Mouse (Mus musculus): ENCODE results near the gene Phlpp2. TPM values are rescaled to one million over a fixed set of nuclear protein-coding genes. Genes with fewer than 3 reads are reported as not detected.
"Not testable (repeated sequence)": the region's sequence is repeated elsewhere in the genome, so short reads cannot be mapped to it uniquely, and the experiment has no call there.

The Phlpp2 gene
- polyA plus RNA-seq, 1 experiment from 2014 or later = 3.2 TPM

DNA sequence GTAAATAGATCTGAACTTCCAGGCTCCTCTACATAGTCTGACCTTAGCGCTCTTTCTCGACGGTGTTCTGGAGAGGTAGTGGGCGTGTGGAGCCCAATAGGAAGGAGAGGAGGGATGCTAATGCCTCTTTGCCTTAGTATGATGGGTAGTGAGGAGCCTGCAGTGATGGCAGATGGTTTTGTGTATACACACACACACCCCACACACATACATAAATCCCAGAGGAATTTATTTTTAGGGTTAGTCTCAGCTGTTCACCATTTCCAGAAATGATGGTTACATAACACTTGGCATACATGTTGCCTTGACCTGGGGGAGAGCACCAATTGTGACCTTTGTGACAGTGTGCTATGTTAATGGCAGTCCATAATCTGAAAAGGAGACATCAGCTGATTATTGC is 2.8 kb upstream of the Phlpp2 start:
- ATAC-seq (ENCODE audit: insufficient read depth) = no peak
- Histone ChIP-seq H3K36me3 (replicated peaks) (peaks cover 29% of the 10 kb centered on the region), H3K4me1 (replicated peaks) (peaks cover 69% of the 10 kb centered on the region), H3K27ac (replicated peaks) (peak overlapping the region; percentile 98), H3K27me3 (no peaks in the 10 kb centered on the region), H3K9ac (peak overlapping the region; percentile 45), H3K4me2 (peak overlapping the region; percentile 88), H3K4me3 (replicated peaks) (peak overlapping the region; percentile 100), H3K9me3 (replicated peaks) (no peaks in the 10 kb centered on the region)
- WGBS (ENCODE audit: insufficient replicate concordance) = 31% methylated on average over 4 of the region's 4 CpGs

DNA sequence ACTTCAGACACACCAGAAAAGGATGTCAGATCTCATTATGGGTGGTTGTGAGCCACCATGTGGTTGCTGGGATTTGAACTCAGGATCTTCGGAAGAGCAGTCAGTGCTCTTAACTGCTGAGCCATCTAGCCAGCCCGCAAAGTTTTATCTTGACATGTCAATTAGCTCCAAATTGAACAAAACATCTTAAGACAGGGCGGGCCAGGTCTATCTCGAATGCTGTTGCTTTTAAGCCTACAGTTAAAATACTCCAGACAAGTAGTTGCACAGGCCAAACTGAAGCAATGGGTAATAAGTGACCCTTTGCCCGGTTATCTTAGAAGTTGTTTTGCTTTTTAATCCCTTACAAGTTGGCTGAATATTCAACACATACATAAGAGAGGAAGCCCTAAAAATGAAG is 1.7 kb upstream of the Phlpp2 start:
- peak overlapping the region; percentile 98 for H3K27ac ChIP-seq (replicated peaks)
- H3K9me3 ChIP-seq (replicated peaks) = no peaks in the 10 kb centered on the region
- peak overlapping the region; percentile 88 for H3K4me2 ChIP-seq
- no peaks in the 10 kb centered on the region for H3K27me3 ChIP-seq
- peaks cover 18% of the 10 kb centered on the region for H3K36me3 ChIP-seq (replicated peaks)
- H3K4me1 ChIP-seq (replicated peaks) = peaks cover 78% of the 10 kb centered on the region
- H3K9ac ChIP-seq = 0 out of 2 replicates have a peak overlapping the region, but pooled peaks have one; percentile 100
- WGBS (ENCODE audit: insufficient replicate concordance) = 40% methylated on average over 5 of the region's 5 CpGs
- ATAC-seq (ENCODE audit: insufficient read depth) = no peak
- peak overlapping the region; percentile 100 for H3K4me3 ChIP-seq (replicated peaks)

DNA sequence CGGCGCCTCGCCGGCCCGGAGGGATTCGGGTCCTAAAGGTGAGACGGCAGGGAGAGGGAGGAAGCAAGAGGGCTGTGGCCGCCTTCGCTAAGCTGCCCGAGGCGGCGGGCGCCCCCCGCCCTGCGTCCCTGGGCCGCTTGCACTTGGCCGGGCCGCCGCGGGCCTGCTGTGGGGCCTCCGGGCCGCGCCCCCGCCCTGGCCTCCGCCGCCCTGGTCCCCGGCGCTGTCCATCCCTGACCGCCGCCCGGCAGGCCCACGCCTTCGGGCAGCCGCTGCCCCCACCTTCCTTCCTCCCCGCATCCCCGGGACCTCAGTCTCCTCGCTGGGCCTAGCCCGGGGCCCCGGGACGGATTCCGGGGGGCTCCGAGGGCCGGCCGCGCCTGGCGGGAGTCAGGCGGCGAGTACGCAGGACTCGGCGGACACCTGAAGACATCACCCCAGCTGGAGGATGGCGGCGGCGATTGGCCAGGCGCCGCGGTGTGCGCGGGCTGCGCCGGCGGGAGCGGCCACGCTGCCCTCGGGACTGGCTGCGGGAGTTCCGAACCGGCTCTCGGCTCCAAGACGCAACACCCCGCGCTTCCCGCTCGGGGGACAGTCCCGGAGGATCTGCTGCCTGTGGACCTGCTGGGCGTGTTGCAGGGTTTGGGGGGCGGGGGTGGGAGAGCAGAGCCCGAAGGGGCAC is 479 bp downstream of the Phlpp2 start:
- H3K4me2 ChIP-seq = peak overlapping the region; percentile 88
- no peaks in the 10 kb centered on the region for H3K27me3 ChIP-seq
- H3K27ac ChIP-seq (replicated peaks) = peak overlapping the region; percentile 98
- H3K4me3 ChIP-seq (replicated peaks) = peak overlapping the region; percentile 100
- under 1% methylated on average over 68 of the region's 78 CpGs for WGBS (ENCODE audit: insufficient replicate concordance)
- peak overlapping the region; percentile 100 for H3K9ac ChIP-seq
- peaks cover 65% of the 10 kb centered on the region for H3K4me1 ChIP-seq (replicated peaks)
- ATAC-seq (ENCODE audit: insufficient read depth) = peak; percentile 60
- H3K9me3 ChIP-seq (replicated peaks) = no peaks in the 10 kb centered on the region
- peaks cover 20% of the 10 kb centered on the region for H3K36me3 ChIP-seq (replicated peaks)

DNA sequence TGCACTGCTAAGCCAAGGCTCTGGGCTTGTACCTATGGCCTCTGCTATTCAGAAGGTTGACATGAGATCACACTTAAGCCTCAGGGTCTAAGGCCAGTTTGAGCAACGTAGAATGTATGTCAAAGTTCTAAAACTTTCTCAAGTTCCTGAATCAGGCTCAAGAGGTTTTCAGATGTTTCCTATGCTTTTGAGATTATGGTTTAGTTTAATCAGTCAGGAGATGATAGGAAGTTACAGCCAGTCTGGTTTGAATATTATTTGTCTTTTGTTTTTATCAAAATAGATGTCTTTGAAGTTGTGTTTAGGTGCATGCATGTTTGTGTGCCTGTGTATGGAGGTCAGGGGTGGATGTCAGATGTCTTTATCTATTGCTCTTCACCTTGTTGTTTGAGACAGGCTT is 2.7 kb downstream of the Phlpp2 start:
- peak overlapping the region; percentile 52 for H3K4me2 ChIP-seq
- no peak for ATAC-seq (ENCODE audit: insufficient read depth)

DNA sequence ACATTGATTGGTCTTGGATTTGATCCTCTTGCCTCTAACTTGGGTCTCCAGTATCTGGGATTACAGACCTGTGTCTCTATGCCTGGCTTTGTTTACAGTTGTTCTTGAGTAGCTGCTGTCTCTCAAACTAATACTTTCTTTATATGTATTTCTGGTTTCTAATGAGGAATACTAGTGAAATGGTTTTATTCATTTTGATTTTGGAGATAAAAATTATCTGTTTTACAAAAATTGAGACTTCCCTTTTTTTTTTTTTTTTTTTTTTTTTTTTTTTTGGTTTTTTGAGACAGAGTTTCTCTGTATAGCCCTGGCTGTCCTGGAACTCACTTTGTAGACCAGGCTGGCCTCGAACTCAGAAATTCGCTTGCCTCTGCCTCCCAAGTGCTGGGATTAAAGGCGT is 5.5 kb downstream of the Phlpp2 start:
- peaks cover 55% of the 10 kb centered on the region for H3K36me3 ChIP-seq (replicated peaks)
- not testable (repeated sequence) for H3K4me2 ChIP-seq; H3K27ac ChIP-seq (replicated peaks); H3K4me3 ChIP-seq (replicated peaks); H3K9me3 ChIP-seq (replicated peaks); H3K27me3 ChIP-seq; H3K9ac ChIP-seq; ATAC-seq (ENCODE audit: insufficient read depth)
- WGBS (ENCODE audit: insufficient replicate concordance) = 87% methylated on average over 3 of the region's 3 CpGs
- peaks cover 28% of the 10 kb centered on the region for H3K4me1 ChIP-seq (replicated peaks)

More for the DNA sequence above, 2.7 kb downstream of the Phlpp2 start:
- peak overlapping the region; percentile 100 for H3K4me3 ChIP-seq (replicated peaks)
- 24% methylated on average over 1 of the region's 1 CpGs for WGBS (ENCODE audit: insufficient replicate concordance)
- H3K27ac ChIP-seq (replicated peaks) = peak overlapping the region; percentile 65
- peaks cover 49% of the 10 kb centered on the region for H3K4me1 ChIP-seq (replicated peaks)
- H3K9ac ChIP-seq = peak overlapping the region; percentile 42; the same call in 1 of the 2 replicates
- H3K36me3 ChIP-seq (replicated peaks) = peaks cover 27% of the 10 kb centered on the region
- no peaks in the 10 kb centered on the region for H3K9me3 ChIP-seq (replicated peaks)
- H3K27me3 ChIP-seq = no peaks in the 10 kb centered on the region

DNA sequence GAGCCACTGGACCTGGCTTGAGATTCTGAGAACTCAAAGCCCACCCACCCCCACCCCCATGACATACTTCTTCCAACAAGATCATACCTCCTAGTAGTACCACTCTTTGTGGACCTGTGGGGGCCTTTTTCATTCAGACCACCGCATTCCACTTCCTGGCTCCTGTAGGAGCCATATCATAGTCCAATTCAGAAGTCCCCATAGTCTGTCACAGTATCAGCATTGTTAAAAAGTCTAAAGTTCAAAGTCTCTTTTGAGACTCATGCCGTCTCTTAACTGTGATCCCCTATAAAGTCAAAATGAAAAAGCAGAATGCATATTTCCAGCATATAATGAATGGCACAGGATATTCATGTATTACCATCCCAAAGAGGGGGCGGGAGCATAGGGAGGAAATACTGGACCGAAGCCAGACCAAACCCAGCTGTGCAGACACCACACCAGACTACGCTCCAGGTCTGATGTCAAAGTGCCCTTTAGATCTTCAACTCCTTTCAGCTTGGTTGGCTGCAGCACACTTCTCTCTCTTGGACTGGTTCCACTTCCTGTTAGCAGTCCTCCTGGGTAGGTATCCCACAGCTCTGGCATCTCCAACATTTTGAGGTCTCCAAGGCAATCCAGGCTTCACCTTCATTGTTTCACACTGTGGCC is 11.8 kb downstream of the Phlpp2 start:
- peaks cover 76% of the 10 kb centered on the region for H3K36me3 ChIP-seq (replicated peaks)
- H3K27me3 ChIP-seq = no peaks in the 10 kb centered on the region
- H3K4me2 ChIP-seq = no peak overlapping the region
- H3K4me1 ChIP-seq (replicated peaks) = 0 out of 2 replicates have a peak, but pooled peaks cover 6% of the 10 kb centered on the region
- H3K9ac ChIP-seq = no peak overlapping the region
- ATAC-seq (ENCODE audit: insufficient read depth) = no peak
- no peaks in the 10 kb centered on the region for H3K9me3 ChIP-seq (replicated peaks)
- peak overlapping the region; percentile 14; the same call in 1 of the 2 replicates for H3K27ac ChIP-seq (replicated peaks)
- WGBS (ENCODE audit: insufficient replicate concordance) = 86% methylated on average over 5 of the region's 5 CpGs
- no peak overlapping the region for H3K4me3 ChIP-seq (replicated peaks)

DNA sequence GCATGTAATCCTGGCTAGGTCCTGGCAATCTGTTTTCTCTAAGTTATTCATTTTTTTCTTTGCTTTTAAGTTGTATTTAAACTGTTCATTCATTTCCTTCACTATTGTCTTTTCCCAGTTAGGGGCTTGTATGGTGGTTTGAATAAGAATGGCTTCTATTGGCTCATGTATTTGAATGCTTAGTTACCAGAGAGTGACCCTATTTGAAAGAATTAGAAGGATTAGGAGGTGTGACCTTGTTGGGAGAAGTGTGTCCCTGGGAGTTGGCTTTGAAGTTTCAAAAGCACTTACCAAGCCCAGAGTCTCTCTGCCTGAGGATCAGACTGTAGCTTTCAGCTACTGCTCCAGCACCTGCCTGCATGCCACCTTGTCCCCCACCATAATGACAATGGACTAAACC is 17.0 kb downstream of the Phlpp2 start:
- no peak for ATAC-seq (ENCODE audit: insufficient read depth)
- H3K27ac ChIP-seq (replicated peaks) = no peak overlapping the region
- H3K4me1 ChIP-seq (replicated peaks) = peaks cover 4% of the 10 kb centered on the region; the same call in 1 of the 2 replicates
- no peaks in the 10 kb centered on the region for H3K27me3 ChIP-seq
- H3K9me3 ChIP-seq (replicated peaks) = no peaks in the 10 kb centered on the region
- no peak overlapping the region for H3K4me3 ChIP-seq (replicated peaks)
- no peak overlapping the region for H3K4me2 ChIP-seq
- H3K36me3 ChIP-seq (replicated peaks) = peaks cover 65% of the 10 kb centered on the region
- no peak overlapping the region for H3K9ac ChIP-seq

DNA sequence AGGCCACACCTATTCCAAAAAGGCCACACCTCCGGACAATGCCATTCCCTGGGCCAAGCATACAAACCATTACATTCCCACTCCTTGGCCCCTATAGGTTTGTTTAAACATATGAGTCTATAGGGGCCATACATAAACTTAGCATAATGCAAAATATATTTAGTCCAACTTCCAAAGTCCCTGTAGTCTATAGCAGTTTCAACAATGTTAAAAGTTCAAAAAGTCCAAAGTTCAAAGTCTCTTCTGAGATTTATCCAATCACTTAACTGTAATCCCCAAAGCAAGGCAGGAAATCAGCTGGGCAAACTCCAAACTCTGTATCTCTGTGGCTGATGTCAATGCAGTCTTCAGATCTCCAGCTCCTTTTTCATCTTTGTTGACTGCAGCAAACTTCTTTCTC is 20.9 kb downstream of the Phlpp2 start:
- Histone ChIP-seq H3K4me3 (replicated peaks) (no peak overlapping the region), H3K27ac (replicated peaks) (no peak overlapping the region), H3K4me2 (no peak overlapping the region), H3K4me1 (replicated peaks) (peaks cover 16% of the 10 kb centered on the region), H3K9me3 (replicated peaks) (no peaks in the 10 kb centered on the region), H3K36me3 (replicated peaks) (peaks cover 58% of the 10 kb centered on the region), H3K27me3 (no peaks in the 10 kb centered on the region), H3K9ac (no peak overlapping the region)
- ATAC-seq (ENCODE audit: insufficient read depth) = no peak
- 68% methylated on average over 1 of the region's 1 CpGs for WGBS (ENCODE audit: insufficient replicate concordance)

DNA sequence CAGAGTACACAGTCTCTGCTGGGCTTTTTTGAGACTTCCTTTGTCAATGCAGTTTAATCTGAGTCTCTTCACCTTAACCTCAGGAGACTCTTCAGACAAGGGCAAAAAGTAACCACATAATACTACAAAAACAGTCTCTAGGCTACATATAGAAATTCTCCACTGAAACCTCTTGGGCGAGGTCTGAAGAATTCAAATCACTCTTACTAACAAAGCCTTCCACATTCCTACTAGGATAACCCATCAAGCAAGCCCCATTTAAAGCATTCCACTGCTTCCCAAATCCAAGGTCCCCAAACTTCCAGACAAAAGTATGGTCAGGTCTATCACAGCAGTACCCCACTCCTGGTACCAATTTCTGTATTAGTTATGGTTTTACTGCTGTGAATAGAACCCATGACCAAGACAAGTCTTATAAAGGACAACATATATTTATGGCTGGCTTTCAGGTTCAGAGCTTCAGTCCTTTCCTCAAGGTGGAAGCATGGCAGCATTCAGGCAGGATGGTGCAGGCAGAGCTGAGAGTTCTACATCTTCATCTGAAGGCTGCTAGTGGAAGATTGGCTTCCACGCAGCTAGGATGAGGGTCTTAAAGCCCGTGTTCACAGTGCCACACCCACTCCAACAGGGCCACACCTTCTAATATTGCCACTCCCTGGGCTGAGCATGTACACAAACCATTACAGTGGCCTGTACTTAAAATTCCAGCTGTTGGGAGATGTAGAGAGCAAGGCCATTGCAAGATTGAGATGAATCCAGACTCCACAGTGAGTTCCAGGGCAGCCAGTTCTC is 22.6 kb downstream of the Phlpp2 start:
- H3K27me3 ChIP-seq = no peaks in the 10 kb centered on the region
- WGBS (ENCODE audit: insufficient replicate concordance) = 72% methylated on average over 3 of the region's 3 CpGs
- H3K4me2 ChIP-seq = no peak overlapping the region
- no peak overlapping the region for H3K27ac ChIP-seq (replicated peaks)
- peaks cover 62% of the 10 kb centered on the region for H3K36me3 ChIP-seq (replicated peaks)
- peaks cover 16% of the 10 kb centered on the region for H3K4me1 ChIP-seq (replicated peaks)
- no peaks in the 10 kb centered on the region for H3K9me3 ChIP-seq (replicated peaks)
- ATAC-seq (ENCODE audit: insufficient read depth) = 0 out of 2 replicates have a peak, but pooled peaks have one; percentile 15
- H3K4me3 ChIP-seq (replicated peaks) = no peak overlapping the region
- H3K9ac ChIP-seq = no peak overlapping the region

DNA sequence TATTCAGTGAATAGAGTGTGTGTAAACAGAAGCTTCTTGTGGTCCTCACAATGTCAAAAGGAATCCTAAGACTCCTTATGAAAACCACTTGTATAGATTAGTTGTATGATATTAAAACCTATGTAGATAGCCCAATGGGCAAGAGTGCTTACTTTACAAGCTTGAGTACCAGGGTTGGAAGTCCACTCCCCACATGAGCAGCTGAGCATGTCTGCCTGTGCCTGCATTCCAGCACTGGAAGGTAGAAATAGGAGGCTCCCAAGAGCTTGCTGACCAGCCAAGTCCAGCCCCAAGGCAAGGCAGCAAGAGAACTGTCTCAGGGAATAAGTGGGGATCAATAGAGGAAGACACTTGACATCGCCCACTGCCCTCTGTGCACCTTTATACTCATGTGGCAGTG is 26.3 kb downstream of the Phlpp2 start:
- no peak overlapping the region for H3K27ac ChIP-seq (replicated peaks)
- no peak for ATAC-seq (ENCODE audit: insufficient read depth)
- no peak overlapping the region for H3K4me2 ChIP-seq
- no peak overlapping the region for H3K9ac ChIP-seq
- H3K27me3 ChIP-seq = no peaks in the 10 kb centered on the region
- 93% methylated on average over 1 of the region's 1 CpGs for WGBS (ENCODE audit: insufficient replicate concordance)
- H3K4me3 ChIP-seq (replicated peaks) = no peak overlapping the region
- H3K4me1 ChIP-seq (replicated peaks) = peaks cover 16% of the 10 kb centered on the region
- peaks cover 43% of the 10 kb centered on the region for H3K36me3 ChIP-seq (replicated peaks)
- H3K9me3 ChIP-seq (replicated peaks) = no peaks in the 10 kb centered on the region

DNA sequence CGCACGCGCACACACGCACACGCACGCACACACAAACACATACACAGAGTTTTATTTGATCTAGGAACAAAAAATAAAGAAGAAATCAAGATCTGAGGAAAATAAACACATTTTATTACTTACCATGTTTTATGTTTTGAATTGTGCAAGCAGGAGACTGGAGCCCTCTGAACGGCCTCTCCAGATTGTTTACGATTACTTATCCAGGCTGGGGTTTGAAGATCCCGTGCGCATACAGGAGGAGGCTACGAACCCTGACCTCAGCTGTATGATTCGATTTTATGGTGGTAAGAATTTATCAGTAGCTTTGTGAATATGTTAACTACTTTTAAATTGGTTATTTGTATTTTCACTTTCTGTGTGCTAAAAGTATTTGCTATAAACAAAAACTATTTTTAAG is 27.0 kb downstream of the Phlpp2 start:
- H3K27ac ChIP-seq (replicated peaks) = no peak overlapping the region
- H3K4me3 ChIP-seq (replicated peaks) = no peak overlapping the region
- 92% methylated on average over 12 of the region's 12 CpGs for WGBS (ENCODE audit: insufficient replicate concordance)
- peaks cover 16% of the 10 kb centered on the region for H3K4me1 ChIP-seq (replicated peaks)
- no peaks in the 10 kb centered on the region for H3K27me3 ChIP-seq
- H3K9ac ChIP-seq = no peak overlapping the region
- H3K9me3 ChIP-seq (replicated peaks) = no peaks in the 10 kb centered on the region
- H3K4me2 ChIP-seq = no peak overlapping the region
- ATAC-seq (ENCODE audit: insufficient read depth) = no peak
- H3K36me3 ChIP-seq (replicated peaks) = peaks cover 43% of the 10 kb centered on the region
